In genomic region chr1:89494816-89495215, GRCm38 (mm10) we compare ENCODE assay signal across 23 mouse cellular contexts. TPM values are rescaled to one million over a fixed set of nuclear protein-coding genes. Genes with fewer than 3 reads are reported as not detected.
DNase-seq lines count a peak whose midpoint lies in the region; ATAC-seq and TF ChIP-seq lines count a peak whose summit lies in the region.
"Had no signal": no experiment of that assay in that cellular context is flagged by ENCODE, and none has a peak within 500 bp of the region (broad histone marks: within the 10 kb centered on the region; RNA-seq: fewer than 3 reads in every experiment).

No protein-coding gene starts in this region.

- H3K9ac ChIP-seq in lung, embryonic 15.5 days, result no peak overlapping the region
- H3K9ac ChIP-seq: forebrain, embryonic 13.5 days; heart, embryonic 15.5 days; hindbrain, embryonic 14.5 days; limb, embryonic 13.5 days; liver, embryonic 12.5 days had no signal

- H3K4me2 ChIP-seq in lung, embryonic 15.5 days, result no peak overlapping the region
- H3K4me2 ChIP-seq: forebrain, embryonic 13.5 days; heart, embryonic 15.5 days; hindbrain, embryonic 14.5 days; limb, embryonic 13.5 days; liver, embryonic 12.5 days had no signal

- peaks cover 37% of the 10 kb centered on the region for H3K4me1 ChIP-seq in kidney, adult 2 months (ENCODE audit: control insufficient read depth, insufficient read depth, low read length)
- H3K4me1 ChIP-seq in lung, embryonic 15.5 days, result peaks cover 37% of the 10 kb centered on the region

- H3K27me3 ChIP-seq in kidney, adult 2 months (replicated peaks; ENCODE audit: control insufficient read depth, insufficient read depth, low read length), result no peaks in the 10 kb centered on the region
- no peaks in the 10 kb centered on the region for H3K27me3 ChIP-seq in lung, embryonic 15.5 days
- H3K27me3 ChIP-seq: forebrain, embryonic 13.5 days; heart, embryonic 15.5 days; limb, embryonic 13.5 days; liver, embryonic 12.5 days had no signal

- DNase-seq in kidney, adult 2 months, result peak; percentile 47
- no peak for DNase-seq in kidney, postnatal 36 days
- no peak for DNase-seq in lung, postnatal 14 days
- DNase-seq in urinary bladder, postnatal 14 days (ENCODE audit: low spot score), result peak; percentile 63
- DNase-seq in urinary bladder, postnatal 4 days (ENCODE audit: low spot score in 2 of 2), result no peak
- DNase-seq in layer of hippocampus, adult 9-11 months, result no peak
- DNase-seq: adrenal gland, postnatal 14 days; cerebellum, adult 9-10 months; gastrocnemius, adult 2 months; heart, postnatal 4 days; kidney, postnatal 25 days; right cerebral cortex, postnatal 14 days; thymus, adult 18-20 months; thymus, postnatal 36 days had no signal

- ATAC-seq in lung, embryonic 15.5 days (ENCODE audit: borderline replicate concordance, extremely low read depth, low FRiP score, low TSS enrichment), result no peak
- ATAC-seq: CD4-positive, CD25-positive, alpha-beta regulatory T cell, adult 4 months; forebrain, embryonic 13.5 days; inflammation-experienced regulatory T-cells, adult 6 months; liver, embryonic 12.5 days had no signal

- 64% methylated on average over 1 of the region's 1 CpGs for WGBS in kidney, adult 2 months
- WGBS in lung, embryonic 15.5 days, result 56% methylated on average over 1 of the region's 1 CpGs

- TF ChIP-seq CTCF in kidney, adult 2 months (conservative IDR thresholded peaks at IDR 0.05; ENCODE audit: insufficient read depth, insufficient read length, low read depth, low read length), result no peak

- TF ChIP-seq POLR2A in kidney, adult 2 months (IDR thresholded peaks at IDR 0.05; ENCODE audit: low read depth, low read length), result no peak

- H3K36me3 ChIP-seq in kidney, adult 2 months (ENCODE audit: control insufficient read depth, insufficient read depth, low read length), result no peaks in the 10 kb centered on the region
- no peaks in the 10 kb centered on the region for H3K36me3 ChIP-seq in lung, embryonic 15.5 days
- H3K36me3 ChIP-seq: heart, embryonic 15.5 days; limb, embryonic 13.5 days; liver, embryonic 12.5 days had no signal

- peak overlapping the region; percentile 14 for H3K27ac ChIP-seq in kidney, adult 2 months (ENCODE audit: insufficient read depth, low read depth, low read length)
- H3K27ac ChIP-seq in lung, embryonic 15.5 days, result peak overlapping the region; percentile 51
- H3K27ac ChIP-seq: forebrain, embryonic 13.5 days; gastrocnemius, adult 2 months; heart, embryonic 15.5 days; hindbrain, embryonic 14.5 days; limb, embryonic 13.5 days; liver, embryonic 12.5 days; macrophage had no signal

- H3K9me3 ChIP-seq in lung, embryonic 15.5 days, result no peaks in the 10 kb centered on the region
- H3K9me3 ChIP-seq: forebrain, embryonic 13.5 days; heart, embryonic 15.5 days; limb, embryonic 13.5 days; liver, embryonic 12.5 days had no signal

- no peak overlapping the region for H3K4me3 ChIP-seq in kidney, adult 2 months (ENCODE audit: insufficient read depth, low read depth, low read length)
- H3K4me3 ChIP-seq in lung, embryonic 15.5 days, result no peak overlapping the region
- H3K4me3 ChIP-seq: forebrain, embryonic 13.5 days; gastrocnemius, adult 2 months; heart, embryonic 15.5 days; limb, embryonic 13.5 days; liver, embryonic 12.5 days had no signal

RNA-seq across cellular contexts. Expression of gene Agap1, which starts 40.2 kb away (rescaled TPM):
- 29.3 and 31.6 TPM in 2 replicates for polyA plus RNA-seq in kidney, adult 2 months (2012; rRNA removed)
- polyA plus RNA-seq in lung, embryonic 15.5 days (2015; fragmentation: Nextera tagmentation; extraction: Ambion mirVana), result 10.6 and 11.5 TPM in 2 replicates

Comparison
In these comparisons a context has a peak if more than half of its experiments do, and no peak if none do; other contexts are left out.
1. DNase-seq: peak in kidney, adult 2 months (single experiment) and urinary bladder, postnatal 14 days (single experiment); none in kidney, postnatal 36 days (0 of 2), lung, postnatal 14 days (single experiment), urinary bladder, postnatal 4 days (0 of 2) and layer of hippocampus, adult 9-11 months (single experiment).